Mouse (Mus musculus): ENCODE results near the gene Xxylt1. TPM values are rescaled to one million over a fixed set of nuclear protein-coding genes. Genes with fewer than 3 reads are reported as not detected.

Xxylt1 gene
- total and polyA plus RNA-seq, 3 experiments, result 12.8 to 164 (median 26.6) TPM

DNA sequence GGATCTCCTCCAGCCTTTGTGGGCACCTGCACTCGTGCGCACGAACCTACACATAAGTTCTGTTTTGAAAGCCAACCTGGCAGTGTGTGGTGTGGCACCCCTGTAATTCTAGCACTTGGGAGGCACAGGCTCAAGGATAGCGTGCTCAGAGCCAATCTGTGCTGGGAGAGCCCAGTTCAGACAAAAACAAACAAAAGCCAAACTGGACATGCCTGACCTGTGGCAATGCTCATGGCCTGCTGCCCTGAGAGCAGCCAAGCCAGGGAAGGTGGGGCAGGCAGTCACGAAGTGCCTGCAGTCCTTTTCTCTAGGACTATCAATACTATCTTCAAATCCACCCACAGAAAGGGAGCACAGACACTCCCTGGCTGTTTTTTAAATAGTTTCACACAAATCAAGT, 38.1 kb downstream of the Xxylt1 start:
- Histone ChIP-seq H3K4me3 (ENCODE audit: control insufficient read depth in 1 of 2, insufficient read depth in 1 of 2, low read depth in 2 of 2, low read length in 2 of 2) (no peak overlapping the region), H3K36me3 (ENCODE audit: control insufficient read depth in 1 of 2, insufficient read depth in 2 of 2, low read length in 2 of 2) (peaks cover 0 to 6% of the 10 kb centered on the region in 2 experiments; a peak in 2 of 4 replicates), H3K4me1 (ENCODE audit: control insufficient read depth in 1 of 2, insufficient read depth in 2 of 2, low read length in 2 of 2) (peaks cover 0 to 5% of the 10 kb centered on the region in 2 experiments; a peak in 2 of 4 replicates), H3K27me3 (ENCODE audit: control insufficient read depth in 1 of 2, insufficient read depth in 2 of 2, low read length in 2 of 2) (no peaks in the 10 kb centered on the region), H3K27ac (ENCODE audit: control insufficient read depth, low read depth, low read length) (no peak overlapping the region), H3K9ac (ENCODE audit: control insufficient read depth, low read depth, low read length, poor library complexity, severe bottlenecking) (no peak overlapping the region), H3K9me3 (replicated peaks; ENCODE audit: insufficient read depth, low read length) (no peaks in the 10 kb centered on the region), H3K79me2 (ENCODE audit: control insufficient read depth, insufficient read depth, low read length, poor library complexity) (no peaks in the 10 kb centered on the region)
- DNase-seq (ENCODE audit: low read depth, low spot score), result no peak
- TF ChIP-seq USF2 (IDR thresholded peaks at IDR 0.05; ENCODE audit: borderline replicate concordance in 1 of 2, insufficient read depth in 1 of 2, low read depth in 1 of 2, low read length in 2 of 2), result no peak
- no peak for TF ChIP-seq MEF2A (IDR thresholded peaks at IDR 0.05; ENCODE audit: extremely low read depth, insufficient replicate concordance, low read depth, low read length, poor library complexity, severe bottlenecking)
- no peak for TF ChIP-seq TBP (IDR thresholded peaks at IDR 0.05; ENCODE audit: low read depth, low read length)
- no peak for TF ChIP-seq UBTF (IDR thresholded peaks at IDR 0.05; ENCODE audit: borderline replicate concordance, insufficient read depth, low read depth, low read length)
- no peak for TF ChIP-seq HCFC1 (IDR thresholded peaks at IDR 0.05; ENCODE audit: low read depth, low read length)
- TF ChIP-seq JUND (IDR thresholded peaks at IDR 0.05; ENCODE audit: low read depth, low read length), result no peak
- TF ChIP-seq SIN3A (IDR thresholded peaks at IDR 0.05; ENCODE audit: low read length), result no peak
- no peak for TF ChIP-seq SMC3 (IDR thresholded peaks at IDR 0.05; ENCODE audit: low read depth, low read length)
- TF ChIP-seq POLR2AphosphoS2 (IDR thresholded peaks at IDR 0.05; ENCODE audit: low read length), result no peak
- TF ChIP-seq RAD21 (IDR thresholded peaks at IDR 0.05; ENCODE audit: low read depth, low read length), result no peak
- no peak for TF ChIP-seq MXI1 (IDR thresholded peaks at IDR 0.05; ENCODE audit: low read depth, low read length)
- TF ChIP-seq BHLHE40 (IDR thresholded peaks at IDR 0.05; ENCODE audit: borderline replicate concordance, low read depth, low read length), result no peak
- no peak for TF ChIP-seq ZMIZ1 (IDR thresholded peaks at IDR 0.05; ENCODE audit: low read depth, low read length)
- TF ChIP-seq CHD2 (IDR thresholded peaks at IDR 0.05; ENCODE audit: low read length), result no peak
- TF ChIP-seq MAFK (IDR thresholded peaks at IDR 0.05; ENCODE audit: borderline replicate concordance, low read depth, low read length), result no peak
- no peak for TF ChIP-seq CTCF (IDR thresholded peaks at IDR 0.05 in 2 of 3, conservative IDR thresholded peaks at IDR 0.05 in 1 of 3; ENCODE audit: control insufficient read depth in 1 of 3, insufficient read depth in 1 of 3, low read depth in 2 of 3, low read length in 3 of 3, poor library complexity in 1 of 3, severe bottlenecking in 1 of 3)
- no peak for TF ChIP-seq RCOR1 (IDR thresholded peaks at IDR 0.05; ENCODE audit: low read depth, low read length)
- no peak for TF ChIP-seq POLR2A (IDR thresholded peaks at IDR 0.05; ENCODE audit: control insufficient read depth in 1 of 2, insufficient read depth in 1 of 2, low read depth in 1 of 2, low read length in 2 of 2, poor library complexity in 1 of 2)

DNA sequence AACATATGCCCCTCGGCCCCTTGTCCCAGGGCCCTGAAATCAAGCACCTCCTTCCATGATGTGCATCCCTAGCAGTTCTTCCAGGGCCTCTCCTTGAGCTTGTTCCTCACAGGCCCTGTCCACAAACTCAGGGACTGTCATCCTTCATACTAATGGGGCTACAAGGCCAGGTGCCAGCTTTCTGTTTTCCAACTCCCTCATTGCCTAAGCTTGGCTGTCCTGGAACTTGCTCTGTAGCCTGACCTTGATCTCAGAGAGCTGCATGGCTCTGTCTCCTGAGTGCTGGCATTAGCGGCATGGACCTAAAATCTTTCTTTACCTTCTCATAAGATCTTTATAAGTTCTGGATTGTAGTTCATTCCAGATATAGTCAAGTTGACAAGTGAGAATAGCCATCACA, 39.7 kb downstream of the Xxylt1 start:
- Histone ChIP-seq H3K4me1 (ENCODE audit: control insufficient read depth in 1 of 2, insufficient read depth in 2 of 2, low read length in 2 of 2) (peaks cover 0 to 5% of the 10 kb centered on the region in 2 experiments; a peak in 2 of 4 replicates), H3K9ac (ENCODE audit: control insufficient read depth, low read depth, low read length, poor library complexity, severe bottlenecking) (no peak overlapping the region), H3K9me3 (replicated peaks; ENCODE audit: insufficient read depth, low read length) (no peaks in the 10 kb centered on the region), H3K27me3 (ENCODE audit: control insufficient read depth in 1 of 2, insufficient read depth in 2 of 2, low read length in 2 of 2) (no peaks in the 10 kb centered on the region), H3K4me3 (ENCODE audit: control insufficient read depth in 1 of 2, insufficient read depth in 1 of 2, low read depth in 2 of 2, low read length in 2 of 2) (no peak overlapping the region), H3K27ac (ENCODE audit: control insufficient read depth, low read depth, low read length) (no peak overlapping the region), H3K36me3 (ENCODE audit: control insufficient read depth in 1 of 2, insufficient read depth in 2 of 2, low read length in 2 of 2) (peaks cover 0 to 6% of the 10 kb centered on the region in 2 experiments; a peak in 2 of 4 replicates), H3K79me2 (ENCODE audit: control insufficient read depth, insufficient read depth, low read length, poor library complexity) (no peaks in the 10 kb centered on the region)
- DNase-seq (ENCODE audit: low read depth, low spot score), result no peak
- TF ChIP-seq NELFE (IDR thresholded peaks at IDR 0.05; ENCODE audit: low read depth, low read length) (no peak), UBTF (IDR thresholded peaks at IDR 0.05; ENCODE audit: borderline replicate concordance, insufficient read depth, low read depth, low read length) (no peak), POLR2AphosphoS2 (IDR thresholded peaks at IDR 0.05; ENCODE audit: low read length) (no peak), ELF1 (IDR thresholded peaks at IDR 0.05; ENCODE audit: low read depth, low read length) (no peak), MEF2A (IDR thresholded peaks at IDR 0.05; ENCODE audit: extremely low read depth, insufficient replicate concordance, low read depth, low read length, poor library complexity, severe bottlenecking) (no peak), RAD21 (IDR thresholded peaks at IDR 0.05; ENCODE audit: low read depth, low read length) (no peak), ZMIZ1 (IDR thresholded peaks at IDR 0.05; ENCODE audit: low read depth, low read length) (no peak), CTCF (IDR thresholded peaks at IDR 0.05 in 2 of 3, conservative IDR thresholded peaks at IDR 0.05 in 1 of 3; ENCODE audit: control insufficient read depth in 1 of 3, insufficient read depth in 1 of 3, low read depth in 2 of 3, low read length in 3 of 3, poor library complexity in 1 of 3, severe bottlenecking in 1 of 3) (no peak), E2F4 (IDR thresholded peaks at IDR 0.05; ENCODE audit: borderline replicate concordance, low read depth, low read length) (no peak), ETS1 (IDR thresholded peaks at IDR 0.05; ENCODE audit: low read depth, low read length) (no peak), MAX (IDR thresholded peaks at IDR 0.05; ENCODE audit: low read length) (no peak), CHD1 (IDR thresholded peaks at IDR 0.05; ENCODE audit: low read depth, low read length) (no peak), KAT2A (conservative IDR thresholded peaks at IDR 0.05; ENCODE audit: low read depth, low read length) (no peak), EP300 (IDR thresholded peaks at IDR 0.05; ENCODE audit: low read depth in 1 of 2, low read length in 2 of 2) (no peak), USF2 (IDR thresholded peaks at IDR 0.05; ENCODE audit: borderline replicate concordance in 1 of 2, insufficient read depth in 1 of 2, low read depth in 1 of 2, low read length in 2 of 2) (no peak), TBP (IDR thresholded peaks at IDR 0.05; ENCODE audit: low read depth, low read length) (no peak), GABPA (IDR thresholded peaks at IDR 0.05; ENCODE audit: low read depth, low read length) (no peak), ZC3H11A (IDR thresholded peaks at IDR 0.05; ENCODE audit: low read depth, low read length) (no peak)

All from MEL (cell line).